Mouse (Mus musculus) hindbrain, embryonic 14.5 days (tissue): ENCODE measurements around the gene Acot8. TPM values are rescaled to one million over a fixed set of nuclear protein-coding genes. Genes with fewer than 3 reads are reported as not detected.

Experiments
- ATAC-seq: fragments of 200-750 bp; cut with Nextera tagmentation; 2 replicates; pipeline ENCODE4 v1.8.0; 2017; ENCODE audit warnings: moderate number of reproducible peaks, mild to moderate bottlenecking, moderate TSS enrichment, moderate library complexity; ENCODE audit not compliant: low FRiP score
- DNase-seq: peaks from one replicate; pipeline ENCODE4 v3.0.0-alpha.2; 2015; ENCODE audit warnings: low spot score
- H3K27ac ChIP-seq: fragments of 300-500 bp; sonication (generic); 2 replicates; pipeline ENCODE4 v1.5.1; 2014; ENCODE audit warnings: mild to moderate bottlenecking, moderate library complexity
- H3K27me3 ChIP-seq: fragments of 300-500 bp; sonication (generic); 2 replicates; pipeline ENCODE4 v1.6.1; 2014; ENCODE audit warnings: mild to moderate bottlenecking, low read length, mixed read lengths; ENCODE audit not compliant: control insufficient read depth, insufficient read depth
- H3K36me3 ChIP-seq: fragments of 300-500 bp; sonication (generic); replicated peaks from 2 replicates; pipeline ENCODE4 v1.6.1; 2014; ENCODE audit not compliant: control insufficient read depth, insufficient read depth
- H3K4me1 ChIP-seq: fragments of 300-500 bp; sonication (generic); replicated peaks from 2 replicates; pipeline ENCODE4 v1.6.1; 2014; ENCODE audit warnings: antibody characterized with exemption, low read length, mixed read lengths; ENCODE audit not compliant: control insufficient read depth, insufficient read depth
- H3K4me2 ChIP-seq: fragments of 300-500 bp; sonication (generic); replicated peaks from 2 replicates; pipeline ENCODE4 v1.6.1; 2014; ENCODE audit warnings: mild to moderate bottlenecking, moderate library complexity
- H3K4me3 ChIP-seq: fragments of 300-500 bp; sonication (generic); replicated peaks from 2 replicates; pipeline ENCODE4 v1.5.1; 2014; ENCODE audit warnings: mild to moderate bottlenecking, low read length
- H3K9ac ChIP-seq: fragments of 300-500 bp; sonication (generic); 2 replicates; pipeline ENCODE4 v1.6.1; 2014
- H3K9me3 ChIP-seq: fragments of 300-500 bp; sonication (generic); 2 replicates; pipeline ENCODE4 v1.6.1; 2016; ENCODE audit warnings: low read length; ENCODE audit not compliant: control insufficient read depth
- WGBS: fragments of 180-500 bp; shearing (Covaris S2); extraction: QIAGEN DNeasy Blood & Tissue Kit; methylation state at CpG from one replicate; pipeline ENCODE4 v1.1.7; 2014; 5-methylcytosine and 5-hydroxymethylcytosine counted together
- polyA plus RNA-seq: library from polyadenylated mRNA; unstranded; fragments of >200 nt; fragmentation: Nextera tagmentation; extraction: Ambion mirVana; gene quantifications from 2 replicates; pipeline ENCODE4 v1.2.1, GENCODE M21; 2014

The Acot8 gene
- polyA plus RNA-seq, result 18.3 and 20.8 TPM in 2 replicates

DNA sequence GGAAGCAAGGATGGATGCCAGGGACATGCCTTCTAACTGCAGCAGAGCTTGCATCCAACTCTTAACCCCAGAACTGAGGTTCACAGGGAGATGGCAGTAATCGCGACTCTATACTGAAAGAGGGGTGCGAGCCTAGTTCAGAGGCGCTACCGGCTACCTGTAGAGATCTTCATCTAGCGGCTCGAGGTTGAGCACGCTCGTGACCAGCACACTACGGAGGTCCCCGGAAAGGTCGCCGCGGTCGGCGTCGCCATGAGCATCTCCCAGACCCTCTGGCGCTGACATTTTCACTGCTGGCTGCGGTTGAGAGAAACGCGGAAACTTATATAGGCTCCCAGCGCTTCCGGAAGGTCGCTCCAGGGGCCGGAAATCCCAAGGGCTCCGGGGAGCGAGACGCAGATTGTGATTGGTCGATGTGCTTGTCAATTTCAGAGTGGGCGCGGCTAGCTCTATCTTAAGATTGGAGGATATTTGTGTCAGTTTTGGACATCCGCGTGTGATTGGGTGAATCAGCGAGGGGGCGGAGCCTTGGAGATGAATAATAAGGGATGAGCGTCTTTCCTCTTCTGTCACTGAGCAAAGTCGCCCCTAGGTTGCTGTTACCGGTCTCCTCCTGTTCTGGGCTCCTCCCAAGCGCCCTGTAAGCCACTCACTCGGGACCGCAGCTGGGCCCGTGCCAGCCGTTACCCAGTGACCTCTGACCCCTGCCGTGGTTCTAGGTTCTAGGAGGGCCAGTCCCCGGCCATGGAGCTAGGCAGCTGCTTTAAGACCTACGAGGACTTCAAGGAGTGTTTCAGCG lies at the start of gene Acot8, which contains the start of gene Zswim3:
Gene Acot8 (minus strand): TSS at position 350 of the 799 bp plus-strand sequence.
Gene Zswim3 (plus strand): TSS at position 566 of the 799 bp plus-strand sequence.
- no peaks in the 10 kb centered on the region for H3K27me3 ChIP-seq
- H3K9me3 ChIP-seq, result no peaks in the 10 kb centered on the region
- peaks cover 21% of the 10 kb centered on the region; the same call in 1 of the 2 replicates for H3K4me1 ChIP-seq
- H3K9ac ChIP-seq, result peak within 1 kb of the TSS; percentile 75
- DNase-seq, result peak; percentile 99
- peaks cover 31% of the 10 kb centered on the region for H3K36me3 ChIP-seq
- peak within 1 kb of the TSS; percentile 85 for H3K27ac ChIP-seq
- ATAC-seq, result peak; percentile 97
- peak within 1 kb of the TSS; percentile 67 for H3K4me3 ChIP-seq
- 0% methylated on average over 47 of the region's 47 CpGs for WGBS
- H3K4me2 ChIP-seq, result peak within 1 kb of the TSS; percentile 64

GRCm38 (mm10) chr2:164850061-164850460 lies 45.4 kb upstream of the Acot8 start:
- WGBS, result 91% methylated on average over 8 of the region's 8 CpGs
- no peak overlapping the region for H3K9ac ChIP-seq
- no peaks in the 10 kb centered on the region for H3K9me3 ChIP-seq
- no peaks in the 10 kb centered on the region for H3K36me3 ChIP-seq
- no peak overlapping the region for H3K27ac ChIP-seq
- no peak overlapping the region for H3K4me3 ChIP-seq
- H3K4me2 ChIP-seq, result no peak overlapping the region
- no peaks in the 10 kb centered on the region for H3K4me1 ChIP-seq
- DNase-seq (no peak), ATAC-seq (no peak)
- H3K27me3 ChIP-seq, result no peaks in the 10 kb centered on the region

- no peak overlapping the region for H3K27ac ChIP-seq
- H3K36me3 ChIP-seq, result no peaks in the 10 kb centered on the region; the same call in 1 of the 2 replicates
- no peak overlapping the region for H3K9ac ChIP-seq
- no peak overlapping the region for H3K4me3 ChIP-seq
- H3K4me1 ChIP-seq, result no peaks in the 10 kb centered on the region
- no peaks in the 10 kb centered on the region for H3K9me3 ChIP-seq
- no peak overlapping the region for H3K4me2 ChIP-seq
- DNase-seq (no peak), ATAC-seq (no peak)
- H3K27me3 ChIP-seq, result no peaks in the 10 kb centered on the region
- WGBS, result 51% methylated on average over 3 of the region's 3 CpGs
Measured at GRCm38 (mm10) chr2:164845782-164846181, 41.1 kb upstream of the Acot8 start.

DNA sequence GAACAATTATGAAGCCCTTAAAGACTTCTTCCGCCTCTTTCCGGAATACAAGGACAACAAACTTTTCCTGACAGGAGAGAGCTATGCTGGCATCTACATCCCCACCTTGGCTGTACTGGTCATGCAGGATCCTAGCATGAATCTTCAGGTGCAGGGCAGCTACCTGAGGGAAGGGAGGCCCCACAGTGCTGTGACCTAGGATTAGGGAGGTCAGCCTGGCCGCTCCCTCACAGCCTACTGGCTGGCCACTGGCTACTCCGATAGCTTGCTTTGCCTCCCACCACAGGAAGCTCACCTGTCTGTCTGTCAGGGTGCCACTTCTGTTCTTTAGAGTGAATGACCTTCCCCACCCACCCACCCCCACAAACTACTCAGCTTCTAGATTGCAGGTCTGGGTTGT lies 30.5 kb upstream of the Acot8 start:
- Histone ChIP-seq H3K4me2 (peak overlapping the region; percentile 99; the same call in 1 of the 2 replicates), H3K27ac (no peak overlapping the region), H3K36me3 (peaks cover 34% of the 10 kb centered on the region), H3K27me3 (no peaks in the 10 kb centered on the region), H3K4me1 (peaks cover 16% of the 10 kb centered on the region), H3K9me3 (no peaks in the 10 kb centered on the region), H3K9ac (no peak overlapping the region), H3K4me3 (peak overlapping the region; percentile 68; the same call in 1 of the 2 replicates)
- 99% methylated on average over 4 of the region's 4 CpGs for WGBS
- no peak for DNase-seq
- ATAC-seq, result no peak

- peaks cover 27% of the 10 kb centered on the region for H3K36me3 ChIP-seq
- DNase-seq (no peak), ATAC-seq (no peak)
- H3K4me1 ChIP-seq, result peaks cover 16% of the 10 kb centered on the region
- peak overlapping the region; percentile 99 for H3K4me2 ChIP-seq
- no peak overlapping the region for H3K27ac ChIP-seq
- H3K27me3 ChIP-seq, result no peaks in the 10 kb centered on the region
- 37% methylated on average over 8 of the region's 8 CpGs for WGBS
- no peaks in the 10 kb centered on the region for H3K9me3 ChIP-seq
- H3K9ac ChIP-seq, result peak overlapping the region; percentile 70
- H3K4me3 ChIP-seq, result peak overlapping the region; percentile 68
Measured at GRCm38 (mm10) chr2:164834531-164834930, 29.8 kb upstream of the Acot8 start.

GRCm38 (mm10) chr2:164833314-164833959 lies 28.8 kb upstream of the Acot8 start, which contains the start of gene Neurl2:
Gene Neurl2, minus strand, starts transcription at chr2:164833456.
- peak; percentile 62 for ATAC-seq
- Histone ChIP-seq H3K4me1 (peaks cover 16% of the 10 kb centered on the region), H3K36me3 (peaks cover 20% of the 10 kb centered on the region), H3K9me3 (no peaks in the 10 kb centered on the region), H3K9ac (peak within 1 kb of the TSS; percentile 70), H3K27me3 (no peaks in the 10 kb centered on the region), H3K27ac (peak within 1 kb of the TSS; percentile 82), H3K4me3 (peak within 1 kb of the TSS; percentile 68), H3K4me2 (peak within 1 kb of the TSS; percentile 99)
- WGBS, result 0% methylated on average over 31 of the region's 31 CpGs
- peak; percentile 97 for DNase-seq

DNA sequence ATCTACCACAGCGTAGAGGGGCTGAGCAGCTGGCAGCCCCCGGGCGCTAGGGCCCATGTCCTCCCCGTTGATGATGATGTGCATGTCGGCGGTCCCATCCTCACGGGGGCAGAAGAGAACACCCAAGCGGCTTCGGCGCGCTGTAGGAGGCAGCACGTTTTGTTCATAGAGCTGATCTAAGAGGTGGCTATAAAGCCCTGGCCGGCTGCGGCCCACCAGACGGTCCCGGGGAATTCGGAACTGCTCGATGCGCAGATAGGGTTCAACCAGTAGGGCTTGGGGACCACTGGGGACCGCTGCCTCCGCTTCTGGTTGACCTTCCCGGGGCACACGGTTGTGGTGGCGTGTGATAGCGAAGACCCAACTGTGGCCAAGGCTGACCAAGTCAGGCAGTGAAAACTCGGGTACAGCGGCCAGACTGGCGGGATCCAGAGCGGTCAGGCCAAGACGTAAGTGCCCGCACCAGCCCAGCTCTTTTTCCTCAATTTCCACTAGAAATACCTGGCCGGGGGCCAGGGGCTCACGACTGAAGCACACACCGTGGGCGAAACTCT lies 28.1 kb upstream of the Acot8 start, which contains the start of gene Ctsa:
Gene Ctsa (plus strand): TSS at position 126 of the 554 bp plus-strand sequence.
- DNase-seq (peak; percentile 67), ATAC-seq (peak; percentile 64)
- Histone ChIP-seq H3K27me3 (no peaks in the 10 kb centered on the region), H3K4me1 (peaks cover 16% of the 10 kb centered on the region), H3K9me3 (no peaks in the 10 kb centered on the region), H3K4me3 (peak within 1 kb of the TSS; percentile 68), H3K4me2 (peak within 1 kb of the TSS; percentile 99), H3K36me3 (peaks cover 21% of the 10 kb centered on the region), H3K27ac (peak within 1 kb of the TSS; percentile 82), H3K9ac (peak within 1 kb of the TSS; percentile 70)
- under 1% methylated on average over 35 of the region's 35 CpGs for WGBS

DNA sequence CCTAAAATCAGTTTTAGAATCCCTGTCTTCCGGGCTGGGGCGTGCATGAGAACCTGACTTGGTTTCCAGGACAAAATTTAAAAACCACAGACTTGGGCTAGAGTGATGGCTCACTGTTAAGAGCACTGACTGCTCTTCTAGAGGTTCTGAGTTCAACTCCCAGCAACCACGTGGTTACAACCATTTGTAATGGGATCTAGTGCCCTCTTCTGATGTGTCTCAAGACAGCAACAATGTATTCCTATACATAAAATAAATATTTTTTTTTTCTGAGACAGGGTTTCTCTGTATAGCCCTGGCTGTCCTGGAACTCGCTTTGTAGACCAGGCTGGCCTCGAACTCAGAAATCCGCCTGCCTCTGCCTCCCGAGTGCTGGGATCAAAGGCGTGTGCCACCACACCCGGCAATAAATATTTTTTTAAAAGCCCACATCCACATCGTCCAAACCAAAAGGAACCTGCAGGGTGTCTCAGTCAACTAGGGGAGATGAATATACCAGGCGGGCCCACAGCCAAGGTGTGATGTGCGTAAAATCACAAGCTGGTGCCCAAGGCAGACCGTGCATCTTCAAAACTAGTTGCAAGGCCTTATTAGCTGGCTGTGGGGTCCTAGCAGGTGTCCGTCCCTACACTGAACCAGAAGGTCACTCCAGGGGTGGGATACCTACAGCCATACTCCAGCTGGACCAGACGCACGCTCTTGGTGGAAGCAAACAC lies 27.5 kb upstream of the Acot8 start:
- Histone ChIP-seq H3K4me3 (peak overlapping the region; percentile 68), H3K4me2 (peak overlapping the region; percentile 99), H3K4me1 (peaks cover 16% of the 10 kb centered on the region), H3K9me3 (no peaks in the 10 kb centered on the region), H3K36me3 (peaks cover 25% of the 10 kb centered on the region), H3K9ac (peak overlapping the region; percentile 70), H3K27ac (peak overlapping the region; percentile 82), H3K27me3 (no peaks in the 10 kb centered on the region)
- WGBS, result 64% methylated on average over 16 of the region's 16 CpGs
- ATAC-seq (no peak), DNase-seq (no peak)
